Mouse (Mus musculus): ENCODE data around the gene Vkorc1. TPM values are rescaled to one million over a fixed set of nuclear protein-coding genes. Genes with fewer than 3 reads are reported as not detected.

The Vkorc1 gene
- polyA plus RNA-seq, 1 experiment, result 201 TPM

- peak; percentile 35 for DNase-seq
- Histone ChIP-seq H3K4me1 (ENCODE audit: control insufficient read depth, insufficient read depth, low read length) (peaks cover 6% of the 10 kb centered on the region; the same call in 1 of the 2 replicates), H3K4me3 (replicated peaks; ENCODE audit: extremely low read depth, low read depth, low read length) (no peak overlapping the region)
- 41% methylated on average over 6 of the region's 6 CpGs for WGBS
- TF ChIP-seq POLR2A (IDR thresholded peaks at IDR 0.05; ENCODE audit: borderline replicate concordance, extremely low read depth, low read depth, low read length) (peak; percentile 21; the same call in 1 of the 2 replicates), CTCF (IDR thresholded peaks at IDR 0.05; ENCODE audit: insufficient read depth, low read length) (no peak)
Observed at GRCm38 (mm10) chr7:127922451-127923275, 27.2 kb upstream of the Vkorc1 start.

- 62% methylated on average over 8 of the region's 8 CpGs for WGBS
- Histone ChIP-seq H3K4me3 (replicated peaks; ENCODE audit: extremely low read depth, low read depth, low read length) (no peak overlapping the region), H3K4me1 (ENCODE audit: control insufficient read depth, insufficient read depth, low read length) (peaks cover 6% of the 10 kb centered on the region; the same call in 1 of the 2 replicates)
- TF ChIP-seq CTCF (IDR thresholded peaks at IDR 0.05; ENCODE audit: insufficient read depth, low read length) (peak; percentile 54), POLR2A (IDR thresholded peaks at IDR 0.05; ENCODE audit: borderline replicate concordance, extremely low read depth, low read depth, low read length) (no peak)
- peak; percentile 39 for DNase-seq
Observed at GRCm38 (mm10) chr7:127921516-127921915, 26.1 kb upstream of the Vkorc1 start.

GRCm38 (mm10) chr7:127919290-127919689 is 23.9 kb upstream of the Vkorc1 start:
- TF ChIP-seq POLR2A (IDR thresholded peaks at IDR 0.05; ENCODE audit: borderline replicate concordance, extremely low read depth, low read depth, low read length), result no peak
- TF ChIP-seq CTCF (IDR thresholded peaks at IDR 0.05; ENCODE audit: insufficient read depth, low read length), result no peak
- Histone ChIP-seq H3K4me3 (replicated peaks; ENCODE audit: extremely low read depth, low read depth, low read length) (no peak overlapping the region), H3K4me1 (ENCODE audit: control insufficient read depth, insufficient read depth, low read length) (peaks cover 6% of the 10 kb centered on the region; the same call in 1 of the 2 replicates)
- peak; percentile 20 for DNase-seq
- 68% methylated on average over 7 of the region's 7 CpGs for WGBS

GRCm38 (mm10) chr7:127918203-127918602 is 22.8 kb upstream of the Vkorc1 start:
- Histone ChIP-seq H3K4me3 (replicated peaks; ENCODE audit: extremely low read depth, low read depth, low read length) (no peak overlapping the region), H3K4me1 (ENCODE audit: control insufficient read depth, insufficient read depth, low read length) (peaks cover 6% of the 10 kb centered on the region; the same call in 1 of the 2 replicates)
- TF ChIP-seq CTCF (IDR thresholded peaks at IDR 0.05; ENCODE audit: insufficient read depth, low read length), result peak; percentile 52
- no peak for TF ChIP-seq POLR2A (IDR thresholded peaks at IDR 0.05; ENCODE audit: borderline replicate concordance, extremely low read depth, low read depth, low read length)
- 54% methylated on average over 3 of the region's 3 CpGs for WGBS
- peak; percentile 54 for DNase-seq

- Histone ChIP-seq H3K4me1 (ENCODE audit: control insufficient read depth, insufficient read depth, low read length) (no peaks in the 10 kb centered on the region), H3K4me3 (replicated peaks; ENCODE audit: extremely low read depth, low read depth, low read length) (no peak overlapping the region)
- no peak for TF ChIP-seq CTCF (IDR thresholded peaks at IDR 0.05; ENCODE audit: insufficient read depth, low read length)
- no peak for TF ChIP-seq POLR2A (IDR thresholded peaks at IDR 0.05; ENCODE audit: borderline replicate concordance, extremely low read depth, low read depth, low read length)
- no peak for DNase-seq
- WGBS, result 86% methylated on average over 12 of the region's 12 CpGs
Observed at GRCm38 (mm10) chr7:127915293-127915692, 19.9 kb upstream of the Vkorc1 start.

GRCm38 (mm10) chr7:127912938-127913337 is 17.5 kb upstream of the Vkorc1 start:
- no peak for DNase-seq
- Histone ChIP-seq H3K4me3 (replicated peaks; ENCODE audit: extremely low read depth, low read depth, low read length) (peak overlapping the region; percentile 73), H3K4me1 (ENCODE audit: control insufficient read depth, insufficient read depth, low read length) (no peaks in the 10 kb centered on the region)
- peak; percentile 9; the same call in 1 of the 2 replicates for TF ChIP-seq POLR2A (IDR thresholded peaks at IDR 0.05; ENCODE audit: borderline replicate concordance, extremely low read depth, low read depth, low read length)
- no peak for TF ChIP-seq CTCF (IDR thresholded peaks at IDR 0.05; ENCODE audit: insufficient read depth, low read length)
- 5% methylated on average over 4 of the region's 4 CpGs for WGBS

GRCm38 (mm10) chr7:127912190-127912871 is 16.9 kb upstream of the Vkorc1 start, which contains the start of gene Kat8:
Gene Kat8 (plus strand): TSS chr7:127912516.
- under 1% methylated on average over 40 of the region's 40 CpGs for WGBS
- peak; percentile 89 for DNase-seq
- Histone ChIP-seq H3K4me3 (replicated peaks; ENCODE audit: extremely low read depth, low read depth, low read length) (peak within 1 kb of the TSS; percentile 73), H3K4me1 (ENCODE audit: control insufficient read depth, insufficient read depth, low read length) (no peaks in the 10 kb centered on the region)
- no peak for TF ChIP-seq CTCF (IDR thresholded peaks at IDR 0.05; ENCODE audit: insufficient read depth, low read length)
- peak; percentile 91; the same call in 1 of the 2 replicates for TF ChIP-seq POLR2A (IDR thresholded peaks at IDR 0.05; ENCODE audit: borderline replicate concordance, extremely low read depth, low read depth, low read length)

- Histone ChIP-seq H3K4me3 (replicated peaks; ENCODE audit: extremely low read depth, low read depth, low read length) (no peak overlapping the region), H3K4me1 (ENCODE audit: control insufficient read depth, insufficient read depth, low read length) (peaks cover 3% of the 10 kb centered on the region; the same call in 1 of the 2 replicates)
- no peak for TF ChIP-seq POLR2A (IDR thresholded peaks at IDR 0.05; ENCODE audit: borderline replicate concordance, extremely low read depth, low read depth, low read length)
- TF ChIP-seq CTCF (IDR thresholded peaks at IDR 0.05; ENCODE audit: insufficient read depth, low read length), result no peak
- WGBS, result 81% methylated on average over 4 of the region's 4 CpGs
- DNase-seq, result no peak
Observed at GRCm38 (mm10) chr7:127908656-127909055, 13.2 kb upstream of the Vkorc1 start.

- TF ChIP-seq CTCF (IDR thresholded peaks at IDR 0.05; ENCODE audit: insufficient read depth, low read length) (no peak), POLR2A (IDR thresholded peaks at IDR 0.05; ENCODE audit: borderline replicate concordance, extremely low read depth, low read depth, low read length) (no peak)
- 94% methylated on average over 12 of the region's 12 CpGs for WGBS
- H3K4me3 ChIP-seq (replicated peaks; ENCODE audit: extremely low read depth, low read depth, low read length), result no peak overlapping the region
- peaks cover 3% of the 10 kb centered on the region; the same call in 1 of the 2 replicates for H3K4me1 ChIP-seq (ENCODE audit: control insufficient read depth, insufficient read depth, low read length)
- no peak for DNase-seq
Observed at GRCm38 (mm10) chr7:127907939-127908338, 12.5 kb upstream of the Vkorc1 start.
